Mouse (Mus musculus): ENCODE measurements around the gene P3h2.

The P3h2 gene

DNA sequence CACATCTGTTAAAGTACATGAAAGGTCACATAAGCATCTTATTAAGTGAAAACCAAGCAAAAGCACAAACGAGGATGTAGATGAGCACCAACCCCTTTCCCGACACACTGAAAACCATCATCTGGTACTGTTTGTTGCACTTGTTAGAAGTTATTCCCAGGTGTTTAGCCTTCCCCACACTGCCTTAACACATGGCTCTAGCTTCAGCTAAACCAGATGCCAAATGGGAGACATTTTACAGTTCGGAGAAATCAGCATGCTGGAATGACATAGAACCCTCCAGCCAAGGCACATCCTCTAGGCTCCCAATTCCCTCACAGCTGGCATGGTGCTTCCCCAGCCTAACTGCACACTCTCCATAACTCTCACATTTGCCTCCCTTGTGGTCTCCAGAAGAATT lies 66.3 kb downstream of the P3h2 start:
- no peak for TF ChIP-seq GATA4 (IDR thresholded peaks at IDR 0.05; ENCODE audit: insufficient replicate concordance, low read length)

DNA sequence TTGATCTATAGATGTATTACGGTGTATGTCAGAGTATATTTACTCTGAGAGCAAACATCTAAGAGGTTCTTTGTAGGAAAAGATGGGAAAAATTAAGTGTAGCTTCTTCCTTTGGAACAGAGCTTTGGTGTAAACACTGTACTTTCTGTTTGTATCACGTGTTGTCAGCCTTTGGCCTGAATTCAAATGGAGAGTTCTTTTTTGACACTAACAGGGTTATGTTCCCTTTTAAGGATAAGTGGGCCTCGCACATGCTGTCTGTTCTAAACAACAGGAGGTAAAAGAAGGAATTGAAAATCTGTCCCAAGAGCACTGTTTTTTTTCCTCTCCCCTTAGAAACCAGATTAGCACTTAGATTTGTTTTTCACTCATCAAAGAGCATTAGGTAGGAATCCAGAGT lies 70.1 kb downstream of the P3h2 start:
- TF ChIP-seq GATA4 (IDR thresholded peaks at IDR 0.05; ENCODE audit: insufficient replicate concordance, low read length) = no peak

DNA sequence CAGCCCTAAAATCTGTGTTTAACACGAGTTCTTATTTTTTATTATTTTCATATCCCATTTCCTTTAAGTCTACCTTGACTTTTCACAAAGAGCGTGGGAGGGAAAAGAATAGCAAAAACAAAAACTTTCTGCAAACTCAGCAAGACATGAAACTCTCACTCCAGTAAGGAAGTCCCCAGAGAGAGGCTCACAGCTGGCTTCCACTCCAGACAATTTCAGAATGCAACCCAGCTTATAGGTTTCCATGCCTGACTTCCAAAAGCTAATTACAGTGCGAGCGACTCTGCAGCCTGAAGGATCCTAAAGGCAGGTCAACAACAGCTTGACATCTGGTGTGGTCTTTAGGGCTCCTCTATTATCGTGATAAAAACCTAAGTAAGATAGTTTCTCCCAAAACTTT lies 70.5 kb downstream of the P3h2 start:
- TF ChIP-seq GATA4 (IDR thresholded peaks at IDR 0.05; ENCODE audit: insufficient replicate concordance, low read length) = no peak

DNA sequence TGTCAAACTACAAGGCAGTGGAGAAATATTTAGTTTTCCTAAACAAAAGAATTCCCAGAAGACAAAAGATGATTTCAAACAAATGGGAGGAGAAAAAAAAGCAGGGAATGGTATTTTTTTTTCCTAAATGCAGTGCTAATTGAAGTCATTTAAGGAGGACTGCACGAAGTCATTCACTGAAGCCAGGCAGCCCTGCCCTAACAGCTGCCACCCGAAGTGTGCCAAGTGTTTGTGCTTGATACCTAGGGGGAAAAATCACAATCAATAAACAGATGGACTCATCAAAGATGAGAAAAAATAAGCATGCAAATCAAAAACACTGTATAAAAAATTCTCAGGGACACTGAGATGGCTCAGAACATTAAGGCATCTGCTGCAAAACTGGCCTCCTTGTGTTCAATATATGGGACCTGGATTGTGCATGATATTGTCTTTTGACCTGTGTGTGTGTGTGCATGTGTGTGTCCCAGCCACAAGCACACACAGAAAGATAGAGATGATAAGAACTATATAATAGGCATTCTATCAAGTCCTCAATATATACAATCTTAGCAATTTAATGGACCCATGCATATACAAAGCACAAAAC lies 76.1 kb downstream of the P3h2 start:
- TF ChIP-seq GATA4 (IDR thresholded peaks at IDR 0.05; ENCODE audit: insufficient replicate concordance, low read length) = no peak

DNA sequence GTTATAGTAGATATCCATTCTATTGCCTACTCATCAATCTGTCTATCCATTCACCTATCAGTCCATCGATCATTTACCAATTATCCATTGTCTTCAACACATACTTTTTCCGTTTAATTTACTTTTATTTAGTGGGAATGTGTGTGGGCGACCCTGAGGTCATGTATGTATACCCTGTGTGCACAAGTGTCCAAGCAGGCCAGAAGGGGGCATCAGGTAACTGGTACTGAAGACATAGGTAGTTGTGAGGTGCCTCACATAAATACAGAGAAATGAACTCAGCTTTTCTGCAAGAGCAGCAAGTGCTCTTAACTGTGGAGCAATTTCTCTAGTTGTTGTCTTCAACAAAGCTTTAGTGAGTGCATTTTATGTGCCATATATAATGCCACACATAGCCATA lies 79.2 kb downstream of the P3h2 start:
- TF ChIP-seq GATA4 (IDR thresholded peaks at IDR 0.05; ENCODE audit: insufficient replicate concordance, low read length) = no peak

DNA sequence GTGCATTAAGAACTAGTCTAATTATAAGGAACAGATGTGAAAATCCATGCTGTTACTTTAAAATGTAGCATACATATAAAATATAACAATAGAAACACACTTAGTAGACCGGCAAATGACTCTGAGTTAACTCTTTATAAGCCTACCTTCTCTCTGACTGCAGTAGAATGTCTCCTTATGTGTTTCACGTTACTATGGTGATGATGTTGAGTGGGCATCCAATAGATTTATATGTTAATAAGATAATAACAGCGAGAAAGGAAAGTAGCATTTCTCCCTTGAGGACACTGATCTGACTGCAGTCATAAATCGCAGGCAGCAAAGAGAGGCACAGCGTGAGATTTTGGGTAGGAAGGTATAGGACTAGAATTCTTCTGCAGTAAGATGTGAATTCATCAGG lies 81.0 kb downstream of the P3h2 start:
- no peak for TF ChIP-seq GATA4 (IDR thresholded peaks at IDR 0.05; ENCODE audit: insufficient replicate concordance, low read length)

GRCm38 (mm10) chr16:26023352-26023751 lies 82.2 kb downstream of the P3h2 start:
- no peak for TF ChIP-seq GATA4 (IDR thresholded peaks at IDR 0.05; ENCODE audit: insufficient replicate concordance, low read length)

DNA sequence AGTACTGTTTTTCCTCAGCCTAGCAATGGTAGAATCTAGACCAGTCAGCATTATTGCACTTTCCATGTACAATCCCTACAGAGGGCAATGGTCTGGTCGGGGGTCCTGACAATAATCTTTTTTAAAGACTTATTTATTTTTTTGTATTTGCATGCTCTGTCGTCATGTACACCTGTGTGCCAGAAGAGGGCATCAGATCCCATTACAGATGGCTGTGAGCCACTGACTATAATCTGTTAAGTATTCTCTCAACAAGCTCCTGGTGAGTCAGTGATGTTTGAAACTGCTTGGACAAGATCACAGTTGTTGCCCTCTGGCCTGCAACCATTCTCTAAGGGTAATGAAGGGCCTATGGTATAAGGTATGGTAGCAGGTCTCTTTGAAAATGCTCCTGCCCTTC lies 83.8 kb downstream of the P3h2 start:
- TF ChIP-seq GATA4 (IDR thresholded peaks at IDR 0.05; ENCODE audit: insufficient replicate concordance, low read length) = no peak

GRCm38 (mm10) chr16:26005811-26006210 lies 99.8 kb downstream of the P3h2 start:
- TF ChIP-seq GATA4 (IDR thresholded peaks at IDR 0.05; ENCODE audit: insufficient replicate concordance, low read length) = no peak

- TF ChIP-seq GATA4 (IDR thresholded peaks at IDR 0.05; ENCODE audit: insufficient replicate concordance, low read length) = no peak
Measured at GRCm38 (mm10) chr16:26003261-26003660, 102.3 kb downstream of the P3h2 start.

- no peak for TF ChIP-seq GATA4 (IDR thresholded peaks at IDR 0.05; ENCODE audit: insufficient replicate concordance, low read length)
Measured at GRCm38 (mm10) chr16:26002848-26003247, 102.7 kb downstream of the P3h2 start.

DNA sequence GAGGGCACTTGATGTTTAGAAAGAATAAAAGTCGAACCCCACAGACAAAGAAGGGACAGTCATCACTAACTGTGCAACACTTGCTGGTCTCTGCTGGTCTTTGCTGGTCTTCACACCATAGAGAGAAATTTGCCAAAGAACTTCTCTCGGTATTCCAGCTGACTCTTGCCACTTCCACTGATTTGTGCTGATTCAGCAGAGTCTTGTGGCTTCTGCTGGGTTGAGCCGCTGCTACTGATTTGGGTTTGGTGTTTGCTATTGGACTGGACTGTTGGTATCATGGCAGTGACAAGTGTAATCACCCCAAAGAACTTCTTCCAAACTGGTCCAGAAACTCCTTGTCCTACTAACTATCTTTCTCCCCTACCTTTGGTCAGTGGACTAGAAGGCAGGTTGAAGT lies 111.0 kb downstream of the P3h2 start:
- TF ChIP-seq GATA4 (IDR thresholded peaks at IDR 0.05; ENCODE audit: insufficient replicate concordance, low read length) = no peak

GRCm38 (mm10) chr16:25987221-25987620 lies 118.4 kb downstream of the P3h2 start:
- TF ChIP-seq GATA4 (IDR thresholded peaks at IDR 0.05; ENCODE audit: insufficient replicate concordance, low read length) = no peak

DNA sequence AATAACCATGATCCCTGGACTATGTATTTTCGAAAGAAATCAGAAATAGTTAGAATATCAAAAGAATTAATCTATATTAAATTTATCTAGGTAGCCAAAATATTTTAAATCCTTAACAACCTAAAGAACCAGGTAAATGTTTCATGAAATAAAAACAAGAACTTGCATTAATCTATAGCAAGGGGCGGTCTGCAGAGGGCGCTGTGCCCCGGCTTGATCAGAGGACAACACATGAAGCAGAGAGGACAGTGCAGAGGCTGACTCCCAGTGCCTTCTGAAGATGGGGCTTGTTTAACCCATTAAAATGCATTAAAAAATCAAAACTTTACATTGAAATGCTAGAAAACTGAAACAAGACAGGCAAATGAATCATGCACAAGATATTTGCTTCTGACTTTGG lies 121.9 kb downstream of the P3h2 start:
- no peak for TF ChIP-seq GATA4 (IDR thresholded peaks at IDR 0.05; ENCODE audit: insufficient replicate concordance, low read length)

DNA sequence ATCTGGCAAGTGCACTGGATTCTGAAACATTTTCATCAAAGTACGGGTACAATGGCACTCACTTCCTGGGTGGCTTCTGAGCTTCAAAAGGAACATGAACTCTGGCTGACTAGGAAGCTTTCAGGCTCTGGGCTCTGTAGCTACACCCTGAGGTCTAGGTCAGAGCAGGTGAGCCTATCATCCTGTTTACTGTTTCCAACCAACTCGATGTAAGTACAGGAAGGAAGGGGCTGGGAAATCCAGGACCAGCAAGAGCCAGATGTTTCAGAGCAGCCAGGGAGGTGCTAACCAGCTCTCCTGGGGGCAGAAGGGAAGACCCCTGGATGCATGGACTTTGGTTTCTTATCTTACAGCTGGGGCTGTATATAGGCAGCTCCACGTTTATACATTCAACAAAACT lies 126.5 kb downstream of the P3h2 start:
- no peak for TF ChIP-seq GATA4 (IDR thresholded peaks at IDR 0.05; ENCODE audit: insufficient replicate concordance, low read length)

DNA sequence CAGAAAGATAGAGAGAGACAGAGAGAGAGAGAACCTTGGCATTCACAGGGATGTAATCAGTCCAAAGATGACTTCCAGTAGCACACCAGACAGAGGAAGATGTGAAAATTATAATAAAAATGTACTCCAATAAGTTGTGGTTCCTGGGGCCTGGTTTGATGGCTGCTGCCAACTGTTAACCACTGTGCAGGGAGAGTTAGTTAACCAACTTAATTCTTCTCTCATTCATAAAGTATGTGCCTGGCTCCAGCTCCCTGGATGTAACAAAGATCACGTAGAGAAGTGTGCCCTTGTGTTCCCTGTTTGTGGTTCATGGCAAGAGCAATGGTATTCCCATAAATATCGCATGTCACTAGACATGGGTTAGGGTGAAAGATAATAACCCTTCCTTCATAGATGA lies 128.4 kb downstream of the P3h2 start:
- no peak for TF ChIP-seq GATA4 (IDR thresholded peaks at IDR 0.05; ENCODE audit: insufficient replicate concordance, low read length)

DNA sequence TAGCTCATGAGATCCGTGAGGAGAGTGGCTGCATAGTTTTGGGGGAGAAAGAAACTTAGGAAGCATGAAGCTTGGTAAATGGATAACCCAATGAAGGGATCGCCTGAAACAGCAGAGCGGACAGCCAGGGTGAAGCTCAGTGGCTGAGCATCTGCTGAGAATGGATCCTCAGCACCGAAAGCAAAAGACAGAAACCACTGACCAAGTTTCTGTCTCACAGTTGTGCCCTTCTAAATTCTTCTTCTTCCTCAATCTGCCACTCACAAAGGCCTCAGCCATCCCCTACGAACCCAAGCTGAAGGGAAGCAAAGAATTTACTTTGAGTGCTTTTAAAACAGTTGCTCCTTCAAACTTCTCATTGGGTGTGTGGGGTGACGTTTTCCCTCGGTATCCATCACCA lies 134.3 kb downstream of the P3h2 start:
- TF ChIP-seq GATA4 (IDR thresholded peaks at IDR 0.05; ENCODE audit: insufficient replicate concordance, low read length) = no peak

- no peak for TF ChIP-seq GATA4 (IDR thresholded peaks at IDR 0.05; ENCODE audit: insufficient replicate concordance, low read length)
Measured at GRCm38 (mm10) chr16:25970720-25971119, 134.9 kb downstream of the P3h2 start.
